Mouse (Mus musculus): Measurements from ENCODE around the gene Cnot1.

DNA sequence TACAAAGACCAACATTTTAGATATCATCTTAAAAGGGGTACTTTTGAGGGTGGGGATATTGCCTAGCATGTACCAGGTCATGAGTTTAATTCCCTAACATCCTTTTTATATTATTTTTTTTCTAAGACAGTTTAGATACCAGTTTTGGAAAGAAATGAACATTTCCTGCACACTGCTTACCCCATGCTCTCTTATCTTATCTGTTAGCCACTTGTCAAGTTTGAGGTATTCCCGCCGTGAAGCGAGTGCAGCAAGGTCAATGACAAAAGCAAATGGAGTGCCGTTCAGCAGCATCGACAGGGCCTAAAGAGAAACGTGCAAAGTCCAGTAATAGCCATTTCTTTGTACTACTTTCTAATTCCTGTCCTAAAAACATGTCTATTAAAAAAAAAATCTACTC lies 46.9 kb downstream of the Cnot1 start:
- TF ChIP-seq CTCF (IDR thresholded peaks at IDR 0.05; ENCODE audit: control insufficient read depth, insufficient read depth, insufficient read length) (no peak), USF1 (IDR thresholded peaks at IDR 0.05; ENCODE audit: low read depth) (no peak), MYOD1 (IDR thresholded peaks at IDR 0.05; ENCODE audit: control insufficient read depth, insufficient read length, low read depth) (no peak), MAX (IDR thresholded peaks at IDR 0.05) (no peak), CEBPB (IDR thresholded peaks at IDR 0.05; ENCODE audit: low read depth) (no peak)
